ENCODE assay signal across 21 mouse cellular contexts in the genomic region with DNA sequence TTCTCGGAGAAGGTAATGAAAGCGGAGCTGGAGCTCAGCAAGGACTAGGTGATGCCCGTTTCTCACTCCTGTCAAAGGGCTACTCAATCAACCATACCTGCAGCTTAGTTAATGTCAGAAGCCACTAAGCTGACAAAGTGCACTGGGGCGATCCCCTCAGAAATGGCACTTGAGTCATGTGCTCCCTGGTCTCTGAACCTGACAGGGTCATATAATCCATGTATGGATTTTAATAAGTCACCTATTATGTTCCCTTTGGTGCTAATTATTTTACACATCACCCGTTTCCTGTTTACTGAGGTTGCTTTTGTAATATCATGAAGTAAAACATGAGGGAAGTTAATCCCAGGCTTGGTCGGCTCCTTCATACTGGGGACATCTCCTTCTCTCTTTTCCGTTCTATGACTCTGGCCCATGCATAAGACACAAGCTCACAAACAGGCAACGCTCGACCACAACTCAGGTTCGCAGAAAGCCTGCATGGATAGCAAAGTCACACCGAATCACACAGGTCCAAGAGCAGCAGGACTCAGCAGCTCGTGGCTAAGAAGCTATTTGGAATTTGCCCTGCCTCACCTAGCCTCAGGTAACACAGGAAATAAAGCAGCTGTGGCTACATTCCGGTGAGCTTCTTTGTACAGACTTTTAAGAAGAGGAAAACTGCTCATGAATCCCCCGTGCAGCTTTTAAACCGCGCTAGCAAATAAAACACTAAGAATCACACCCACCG.
DNase-seq lines count a peak whose midpoint lies in the region; ATAC-seq and TF ChIP-seq lines count a peak whose summit lies in the region.
"Had no signal": no experiment of that assay in that cellular context is flagged by ENCODE, and none has a peak within 500 bp of the region (broad histone marks: within the 10 kb centered on the region; RNA-seq: fewer than 3 reads in every experiment).

No protein-coding gene starts in this region.

- no peaks in the 10 kb centered on the region for H3K27me3 ChIP-seq in hindbrain, embryonic 12.5 days
- H3K27me3 ChIP-seq in hindbrain, embryonic 14.5 days (ENCODE audit: control insufficient read depth, insufficient read depth, low read length) = no peaks in the 10 kb centered on the region
- no peaks in the 10 kb centered on the region for H3K27me3 ChIP-seq in liver, adult 2 months (ENCODE audit: control insufficient read depth, insufficient read depth, low read length)
- no peaks in the 10 kb centered on the region for H3K27me3 ChIP-seq in liver, embryonic 15.5 days
- no peaks in the 10 kb centered on the region for H3K27me3 ChIP-seq in stomach, postnatal 0 days (ENCODE audit: control insufficient read depth, insufficient read depth, low read length)
- H3K27me3 ChIP-seq: CH12.LX; limb, embryonic 15.5 days; midbrain, embryonic 13.5 days; neural tube, embryonic 13.5 days had no signal

- WGBS in hindbrain, embryonic 12.5 days = 86% methylated on average over 17 of the region's 17 CpGs
- whole genome bisulfite sequencing in hindbrain, embryonic 14.5 days = 82% methylated on average over 17 of the region's 17 CpGs
- 29% methylated on average over 17 of the region's 17 CpGs for WGBS in liver, adult 2 months
- 56% methylated on average over 17 of the region's 17 CpGs for WGBS in liver, embryonic 15.5 days (ENCODE audit: insufficient replicate concordance)
- WGBS in stomach, postnatal 0 days = 79% methylated on average over 17 of the region's 17 CpGs

- TF ChIP-seq CTCF in liver, adult 2 months (IDR thresholded peaks at IDR 0.05; ENCODE audit: low read depth, low read length) = no peak
- TF ChIP-seq CTCF in stomach, postnatal 0 days (IDR thresholded peaks at IDR 0.05; ENCODE audit: low read depth) = no peak

- TF ChIP-seq POLR2A in liver, adult 2 months (IDR thresholded peaks at IDR 0.05; ENCODE audit: extremely low read depth, insufficient read depth, low read length) = no peak

- H3K4me2 ChIP-seq in hindbrain, embryonic 12.5 days (replicated peaks) = no peak overlapping the region
- no peak overlapping the region for H3K4me2 ChIP-seq in hindbrain, embryonic 14.5 days (replicated peaks)
- no peak overlapping the region; the same call in 1 of the 2 replicates for H3K4me2 ChIP-seq in liver, embryonic 15.5 days
- H3K4me2 ChIP-seq in stomach, postnatal 0 days (replicated peaks; ENCODE audit: low read depth) = no peak overlapping the region
- H3K4me2 ChIP-seq: limb, embryonic 15.5 days; midbrain, embryonic 13.5 days; neural tube, embryonic 13.5 days had no signal

- H3K9ac ChIP-seq in hindbrain, embryonic 12.5 days = no peak overlapping the region
- H3K9ac ChIP-seq in hindbrain, embryonic 14.5 days = no peak overlapping the region
- H3K9ac ChIP-seq in liver, adult 2 months (ENCODE audit: low read depth, low read length) = no peak overlapping the region
- H3K9ac ChIP-seq in liver, embryonic 15.5 days = no peak overlapping the region
- no peak overlapping the region for H3K9ac ChIP-seq in stomach, postnatal 0 days (ENCODE audit: low read length)
- H3K9ac ChIP-seq: forebrain, postnatal 0 days; limb, embryonic 15.5 days; midbrain, embryonic 13.5 days; neural tube, embryonic 13.5 days had no signal

- TF ChIP-seq EP300 in stomach, postnatal 0 days (optimal IDR thresholded peaks at IDR 0.05) = no peak

- no peaks in the 10 kb centered on the region for H3K9me3 ChIP-seq in hindbrain, embryonic 12.5 days (replicated peaks)
- H3K9me3 ChIP-seq in hindbrain, embryonic 14.5 days (ENCODE audit: control insufficient read depth, low read length) = no peaks in the 10 kb centered on the region
- H3K9me3 ChIP-seq in liver, embryonic 15.5 days (replicated peaks) = no peaks in the 10 kb centered on the region
- no peaks in the 10 kb centered on the region for H3K9me3 ChIP-seq in stomach, postnatal 0 days (ENCODE audit: control insufficient read depth, low read length)
- H3K9me3 ChIP-seq: forebrain, embryonic 10.5 days; limb, embryonic 15.5 days; midbrain, embryonic 13.5 days; neural tube, embryonic 13.5 days had no signal

- no peaks in the 10 kb centered on the region for H3K79me2 ChIP-seq in liver, adult 2 months (ENCODE audit: control insufficient read depth, insufficient read depth, low read length)

- H3K27ac ChIP-seq in hindbrain, embryonic 12.5 days = 0 out of 2 replicates have a peak overlapping the region, but pooled peaks have one; percentile 1
- H3K27ac ChIP-seq in hindbrain, embryonic 14.5 days = no peak overlapping the region
- H3K27ac ChIP-seq in liver, adult 2 months (replicated peaks; ENCODE audit: insufficient read depth, low read depth, low read length) = no peak overlapping the region
- peak overlapping the region; percentile 38; the same call in 1 of the 2 replicates for H3K27ac ChIP-seq in liver, embryonic 15.5 days (replicated peaks)
- H3K27ac ChIP-seq in stomach, postnatal 0 days (replicated peaks) = no peak overlapping the region
- H3K27ac ChIP-seq: forebrain, embryonic 10.5 days; gastrocnemius, adult 2 months; limb, embryonic 15.5 days; midbrain, embryonic 13.5 days; neural tube, embryonic 13.5 days had no signal

- ATAC-seq in hindbrain, embryonic 12.5 days (ENCODE audit: low FRiP score) = no peak
- ATAC-seq in hindbrain, embryonic 14.5 days (ENCODE audit: low FRiP score) = no peak
- peak; percentile 59 for ATAC-seq in liver, embryonic 15.5 days (ENCODE audit: insufficient read depth)
- ATAC-seq in stomach, postnatal 0 days (ENCODE audit: low FRiP score, low TSS enrichment) = peak; percentile 64; the same call in 1 of the 2 replicates
- ATAC-seq: forebrain, postnatal 0 days; midbrain, embryonic 13.5 days had no signal

- no peak for DNase-seq in hindbrain, embryonic 14.5 days (ENCODE audit: low spot score)
- DNase-seq in liver, adult 2 months (ENCODE audit: extremely low read depth, low read depth, low spot score) = peak; percentile 22
- DNase-seq in liver = no peak
- DNase-seq in stomach, postnatal 0 days (ENCODE audit: low spot score) = no peak
- no peak for DNase-seq in urinary bladder, adult 2 months (ENCODE audit: low spot score)
- no peak for DNase-seq in gastrocnemius, postnatal 4 days (ENCODE audit: low spot score in 2 of 2)
- DNase-seq: adrenal gland, postnatal 36 days; cerebellum, adult 11-12 months; forebrain, postnatal 0 days; gastrocnemius, adult 2 months; kidney, adult 9 months; lung, postnatal 14 days; spleen, adult 18-20 months; thymus, adult 2 months had no signal

- peaks cover 15% of the 10 kb centered on the region for H3K4me1 ChIP-seq in hindbrain, embryonic 12.5 days
- H3K4me1 ChIP-seq in hindbrain, embryonic 14.5 days (replicated peaks; ENCODE audit: control insufficient read depth, insufficient read depth, low read length) = peaks cover 15% of the 10 kb centered on the region; the same call in 1 of the 2 replicates
- peaks cover 2% of the 10 kb centered on the region; the same call in 1 of the 2 replicates for H3K4me1 ChIP-seq in liver, adult 2 months (ENCODE audit: control insufficient read depth, insufficient read depth, low read length)
- 0 out of 2 replicates have a peak, but pooled peaks cover 5% of the 10 kb centered on the region for H3K4me1 ChIP-seq in liver, embryonic 15.5 days (replicated peaks)
- no peaks in the 10 kb centered on the region for H3K4me1 ChIP-seq in stomach, postnatal 0 days (replicated peaks; ENCODE audit: control insufficient read depth, insufficient read depth)
- H3K4me1 ChIP-seq: limb, embryonic 15.5 days had no signal

- no peak overlapping the region for H3K4me3 ChIP-seq in hindbrain, embryonic 12.5 days
- no peak overlapping the region for H3K4me3 ChIP-seq in hindbrain, embryonic 14.5 days (replicated peaks; ENCODE audit: low read length)
- no peak overlapping the region for H3K4me3 ChIP-seq in liver, adult 2 months (ENCODE audit: insufficient read depth, low read depth, low read length)
- no peak overlapping the region for H3K4me3 ChIP-seq in liver, embryonic 15.5 days (replicated peaks)
- H3K4me3 ChIP-seq in stomach, postnatal 0 days (ENCODE audit: low read depth, low read length) = no peak overlapping the region
- H3K4me3 ChIP-seq: forebrain, embryonic 10.5 days; gastrocnemius, adult 2 months; limb, embryonic 15.5 days; midbrain, embryonic 13.5 days; neural tube, embryonic 13.5 days had no signal

- no peaks in the 10 kb centered on the region for H3K36me3 ChIP-seq in hindbrain, embryonic 12.5 days
- H3K36me3 ChIP-seq in hindbrain, embryonic 14.5 days (replicated peaks; ENCODE audit: control insufficient read depth, insufficient read depth) = no peaks in the 10 kb centered on the region
- H3K36me3 ChIP-seq in liver, adult 2 months (ENCODE audit: control insufficient read depth, insufficient read depth, low read length) = no peaks in the 10 kb centered on the region
- H3K36me3 ChIP-seq in liver, embryonic 15.5 days (replicated peaks) = no peaks in the 10 kb centered on the region
- H3K36me3 ChIP-seq in stomach, postnatal 0 days (ENCODE audit: control insufficient read depth, insufficient read depth, low read length) = no peaks in the 10 kb centered on the region
- H3K36me3 ChIP-seq: forebrain, embryonic 10.5 days; limb, embryonic 15.5 days; neural tube, embryonic 13.5 days had no signal

Comparison
In these comparisons a context has a peak if more than half of its experiments do, and no peak if none do; other contexts are left out.
1. H3K27ac ChIP-seq: peak in hindbrain, embryonic 12.5 days (single experiment) and liver, embryonic 15.5 days (single experiment); none in hindbrain, embryonic 14.5 days (single experiment), liver, adult 2 months (single experiment) and stomach, postnatal 0 days (single experiment).
2. ATAC-seq: peak in liver, embryonic 15.5 days (single experiment) and stomach, postnatal 0 days (single experiment); none in hindbrain, embryonic 12.5 days (single experiment) and hindbrain, embryonic 14.5 days (single experiment).